Mouse (Mus musculus) gastrocnemius, postnatal 36 days (tissue): Measurements from ENCODE around the gene Col23a1. TPM values are rescaled to one million over a fixed set of nuclear protein-coding genes. Genes with fewer than 3 reads are reported as not detected.

Source experiments
- DNase-seq, 2 experiments: peaks; one replicate each; pipeline ENCODE4 v3.0.0; 2022
- intact Hi-C: fragments of 180-260 bp; cut with DNase I; formaldehyde crosslinking; loops from one replicate; pipeline ENCODE4 v1.15.1; 2025
- total RNA-seq, 2 experiments: library from RNA; stranded (reverse); gene quantifications; 2 replicates each; pipeline ENCODE4 v1.2.3; 2021

Col23a1 gene
- total RNA-seq, 2 experiments from 2014 or later = 1.4 to 1.5 TPM

DNA sequence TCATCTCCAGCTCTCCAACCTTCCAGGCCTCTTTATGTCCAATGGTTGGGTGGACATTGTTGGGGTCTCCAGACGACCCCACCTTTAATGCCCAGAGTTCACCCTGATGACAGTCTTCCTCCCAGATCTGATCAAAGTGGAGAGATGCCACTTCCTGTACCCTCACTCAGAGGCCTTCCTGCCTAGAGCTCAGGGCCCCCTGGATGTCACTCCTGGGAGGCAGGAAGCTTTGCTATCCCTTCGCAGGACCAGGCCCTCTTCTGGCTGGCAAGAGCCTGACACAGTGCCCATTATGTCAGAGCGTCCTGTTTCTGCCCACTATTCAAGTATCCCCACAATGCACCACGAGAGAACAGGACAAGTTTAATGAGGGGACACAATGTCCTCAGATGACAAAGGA is 289.3 kb downstream of the Col23a1 start:
- intact Hi-C loops = loop anchor here (2.0 kb wide), 1 partner anchor 38 kb away; no protein-coding TSS in a partner anchor
- DNase-seq = no peak

DNA sequence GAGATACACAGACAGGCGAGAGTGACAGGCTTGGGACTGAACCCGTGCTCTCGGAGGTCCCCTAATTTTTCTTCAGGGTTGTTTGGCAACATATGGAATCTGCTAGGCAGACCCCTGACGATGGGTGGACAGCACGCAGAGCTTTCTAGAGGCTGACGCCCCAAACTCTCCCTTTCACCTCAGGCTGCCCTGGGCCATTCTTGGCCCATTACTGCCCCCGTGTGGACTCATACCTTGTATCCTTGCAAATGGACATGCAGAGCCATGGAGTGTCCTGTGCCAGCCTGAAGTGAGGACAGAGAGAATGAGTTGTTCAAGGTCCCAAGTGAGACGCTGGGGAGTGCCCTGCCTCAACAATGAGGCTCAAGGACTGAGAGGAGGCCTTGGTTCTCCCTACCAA is 293.0 kb downstream of the Col23a1 start:
- DNase-seq = peak; percentile 47 to 66
- intact Hi-C loops = no loop called here

DNA sequence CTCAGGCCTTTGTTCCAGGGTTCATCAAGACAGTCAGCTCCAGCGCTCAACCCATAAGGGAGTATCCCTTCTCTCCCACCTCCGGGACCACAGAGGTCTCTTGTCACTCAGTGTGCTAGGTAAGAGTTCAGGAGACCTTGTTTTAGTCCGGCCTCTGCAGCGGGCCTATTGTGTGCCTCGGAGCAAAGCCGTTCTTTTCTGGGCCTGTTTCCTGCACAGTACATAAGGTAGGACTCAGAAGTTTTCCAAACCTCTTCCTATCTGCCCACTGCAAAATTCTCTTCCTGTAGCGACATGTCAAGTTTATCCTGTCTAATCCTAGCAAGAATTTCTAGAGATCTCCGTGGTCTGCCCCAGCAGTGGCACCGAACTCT is 294.3 kb downstream of the Col23a1 start:
- intact Hi-C loops = no loop called here
- DNase-seq = no peak

DNA sequence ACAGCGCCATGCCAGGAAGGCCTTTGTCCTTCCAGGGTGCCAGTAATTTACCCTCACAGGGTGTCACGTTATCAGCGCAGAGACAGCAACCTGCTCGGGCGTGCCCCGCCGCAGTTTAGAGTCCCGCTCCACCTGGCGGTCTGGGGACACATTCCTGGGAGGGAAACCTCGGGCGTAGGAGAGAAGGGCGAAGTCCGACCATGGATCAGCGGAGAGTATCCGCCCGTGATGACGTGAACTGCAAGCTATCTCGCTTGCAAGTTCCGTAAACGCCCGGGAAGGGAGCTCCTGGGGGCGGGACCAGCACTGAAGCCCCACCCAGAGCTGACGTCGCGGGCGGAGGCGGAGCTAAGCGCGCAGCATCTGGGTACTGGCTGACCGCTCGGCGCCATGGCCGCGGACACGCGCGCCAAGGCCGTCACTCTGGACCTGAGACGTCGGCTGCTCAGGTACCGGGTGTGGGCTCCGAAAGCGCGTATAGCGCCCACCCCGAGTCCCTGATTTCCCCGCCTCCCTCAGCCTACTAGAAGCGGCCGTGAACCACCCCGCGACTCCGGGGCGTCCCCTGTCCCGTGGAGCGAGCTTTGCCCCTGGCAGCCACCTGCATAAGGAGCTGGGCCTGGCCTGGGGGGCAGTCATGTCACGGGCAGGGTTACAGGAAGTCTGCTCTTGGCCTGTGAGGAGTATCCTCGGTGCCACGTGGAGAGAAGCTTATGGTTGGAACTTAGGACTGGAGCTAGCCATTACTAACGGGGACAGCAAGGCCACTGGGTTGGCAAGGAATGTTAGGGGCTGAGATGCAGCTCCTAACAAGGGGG is 294.9 kb downstream of the Col23a1 start, which contains the start of gene Phykpl:
Phykpl (plus strand) TSS at position 327 of the 818 bp plus-strand sequence.
- DNase-seq = peak; percentile 96 to 99
- intact Hi-C loops = no loop called here

DNA sequence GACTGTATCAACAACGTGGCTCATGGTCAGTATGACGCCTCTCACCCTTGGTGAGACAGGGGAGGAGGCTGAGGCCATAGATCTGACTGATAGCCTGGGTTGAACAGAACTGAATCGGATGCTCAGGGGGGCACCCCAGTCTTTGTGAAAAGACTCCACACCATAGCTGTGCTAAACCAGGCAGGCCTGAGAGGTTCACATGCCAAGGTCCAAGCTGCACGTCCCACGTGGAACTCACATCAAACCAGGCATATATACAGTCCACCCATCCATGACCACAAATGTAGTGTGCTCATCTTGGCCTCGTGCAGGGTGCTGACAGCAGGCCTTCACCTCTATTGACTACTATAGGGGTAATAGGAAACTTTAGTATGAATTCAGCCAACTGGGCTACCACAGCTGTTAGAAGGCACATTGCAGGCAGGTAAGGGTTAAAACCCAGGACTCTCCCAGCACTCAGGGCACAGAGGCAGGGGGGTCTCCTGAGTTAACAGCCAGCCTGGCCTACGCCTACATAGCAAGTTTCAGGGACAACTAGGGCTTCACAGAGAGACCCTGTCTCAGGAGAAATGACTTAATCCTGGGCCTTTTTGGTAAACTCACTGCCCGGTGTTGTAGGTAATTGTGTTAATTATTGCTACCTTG is 296.0 kb downstream of the Col23a1 start:
- intact Hi-C loops = no loop called here

DNA sequence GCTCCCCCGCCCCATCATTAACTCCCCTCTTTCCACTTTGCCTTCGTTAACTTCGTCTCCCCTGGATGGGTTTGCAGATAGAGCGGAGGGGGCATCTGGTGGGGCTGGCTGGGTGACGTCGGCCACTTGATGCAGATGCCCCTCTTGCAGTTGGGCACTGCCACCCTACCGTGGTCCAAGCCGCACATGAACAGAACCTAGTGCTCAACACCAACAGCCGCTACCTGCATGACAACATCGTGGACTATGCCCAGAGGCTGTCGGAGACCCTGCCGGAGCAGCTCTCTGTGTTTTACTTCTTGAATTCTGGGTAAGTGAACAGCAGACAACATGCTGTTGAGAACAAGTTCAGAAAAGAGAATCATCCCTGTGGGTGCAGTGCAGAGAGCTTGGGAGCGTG is 296.7 kb downstream of the Col23a1 start:
- intact Hi-C loops = no loop called here
- DNase-seq = no peak

More for the DNA sequence above, 296.0 kb downstream of the Col23a1 start:
- no peak for DNase-seq

DNA sequence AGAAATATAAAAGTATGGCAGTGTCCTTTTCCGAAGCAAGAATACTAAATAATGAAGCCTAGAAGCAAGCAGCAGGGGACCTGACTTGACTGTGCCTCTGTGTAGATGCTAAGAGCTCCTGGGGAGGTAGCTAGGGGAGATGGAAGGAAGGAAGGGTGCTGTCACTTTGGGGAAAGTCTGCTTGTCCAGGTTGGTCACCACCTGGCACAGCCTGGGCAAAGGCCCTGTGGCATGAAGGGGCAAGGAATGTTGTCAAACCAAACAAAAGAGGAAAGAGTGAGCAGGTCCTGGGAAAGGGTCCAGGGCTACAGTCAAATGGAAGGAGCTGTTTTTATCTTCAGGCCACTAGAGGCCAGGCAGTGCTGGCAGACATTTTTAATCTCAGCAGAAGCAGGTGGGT is 297.3 kb downstream of the Col23a1 start:
- intact Hi-C loops = no loop called here
- no peak for DNase-seq

DNA sequence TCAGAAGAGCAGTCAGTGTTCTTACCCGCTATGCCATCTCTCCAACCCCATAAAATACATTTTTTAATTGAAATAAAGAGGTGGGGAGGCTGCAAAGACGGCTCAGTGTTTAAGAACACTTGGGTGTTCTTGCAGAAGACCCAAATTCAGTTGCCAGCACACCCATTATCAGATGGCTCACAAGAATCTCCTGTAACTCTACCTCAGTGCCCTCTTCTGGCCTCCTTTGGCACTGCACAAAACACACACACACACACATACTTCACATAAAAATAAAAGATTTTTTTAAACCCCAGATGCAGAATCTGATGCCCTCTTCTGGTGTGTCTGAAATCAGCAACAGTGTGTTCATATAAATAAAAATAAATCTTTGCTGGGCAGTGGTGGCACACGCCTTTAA is 299.1 kb downstream of the Col23a1 start:
- intact Hi-C loops = no loop called here
- DNase-seq = no peak

DNA sequence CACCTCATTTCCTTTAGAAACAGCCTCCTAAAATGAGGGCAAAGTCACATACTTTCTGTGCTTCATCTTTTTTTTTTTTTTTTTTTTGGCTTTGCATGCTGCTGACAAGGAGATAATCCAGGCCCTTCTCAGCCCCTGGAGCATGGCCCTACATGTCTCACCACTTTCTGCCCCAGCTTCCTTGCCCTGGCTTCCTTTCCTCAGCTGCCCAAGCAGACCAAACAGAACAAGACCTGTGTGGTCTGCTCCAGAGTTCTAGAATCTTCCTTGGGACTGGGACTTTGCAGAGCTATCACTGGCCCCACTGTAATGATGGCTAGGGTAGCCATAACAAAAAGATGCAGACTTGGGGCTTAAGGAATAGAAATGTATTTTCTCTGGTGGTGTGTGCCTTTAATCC is 300.3 kb downstream of the Col23a1 start:
- no peak for DNase-seq
- intact Hi-C loops = no loop called here

DNA sequence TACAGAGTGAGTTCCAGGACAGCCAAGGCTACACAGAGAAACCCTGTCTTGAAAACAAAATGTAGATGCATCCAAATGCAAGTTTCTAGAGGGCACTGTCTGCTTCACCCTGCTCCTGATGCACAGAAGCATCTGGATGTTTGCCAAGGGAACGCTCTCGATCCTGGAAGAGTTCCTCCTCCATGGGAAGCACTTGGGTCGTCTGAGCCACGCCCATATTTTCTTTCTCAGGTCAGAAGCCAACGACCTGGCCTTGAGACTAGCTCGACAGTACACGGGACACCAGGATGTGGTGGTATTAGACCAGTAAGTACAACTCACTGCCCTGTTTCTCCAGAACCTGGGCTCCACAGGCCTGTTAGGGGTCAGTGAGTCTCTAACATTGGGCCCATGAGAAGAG is 301.4 kb downstream of the Col23a1 start:
- no peak for DNase-seq
- intact Hi-C loops = no loop called here

DNA sequence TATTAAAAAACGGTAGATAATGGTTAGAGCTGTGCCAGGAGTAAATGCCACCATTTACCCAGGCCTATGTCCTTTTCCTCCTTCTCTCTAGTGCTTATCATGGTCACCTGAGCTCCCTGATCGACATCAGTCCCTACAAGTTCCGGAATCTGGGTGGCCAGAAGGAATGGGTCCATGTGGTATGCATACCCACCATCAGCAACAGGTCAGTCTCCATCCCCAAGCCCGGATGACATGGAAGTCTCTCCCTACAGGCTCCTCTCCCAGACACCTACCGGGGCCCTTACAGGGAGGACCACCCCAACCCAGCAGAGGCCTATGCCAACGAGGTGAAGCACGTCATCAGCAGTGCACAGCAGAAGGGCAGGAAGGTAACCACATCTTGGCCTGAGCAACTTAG is 302.2 kb downstream of the Col23a1 start:
- intact Hi-C loops = no loop called here
- DNase-seq = no peak

DNA sequence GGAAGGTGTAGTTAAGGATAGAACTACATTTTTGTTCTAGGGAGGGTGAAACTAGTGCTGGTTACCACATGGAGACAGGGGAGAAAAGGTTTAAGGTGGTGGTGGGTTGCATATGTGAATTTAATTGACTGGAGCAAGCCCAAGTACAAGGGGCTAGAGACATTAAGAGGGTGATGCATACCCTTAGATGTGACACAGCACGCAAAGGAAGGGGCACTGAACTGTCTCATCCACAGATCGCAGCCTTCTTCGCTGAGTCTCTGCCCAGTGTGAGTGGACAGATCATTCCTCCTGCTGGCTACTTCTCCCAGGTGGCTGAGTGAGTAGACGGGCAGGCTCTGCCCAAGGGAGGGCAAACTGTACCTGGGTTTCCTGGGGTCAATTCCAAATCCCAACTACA is 303.6 kb downstream of the Col23a1 start:
- intact Hi-C loops = no loop called here
- no peak for DNase-seq

DNA sequence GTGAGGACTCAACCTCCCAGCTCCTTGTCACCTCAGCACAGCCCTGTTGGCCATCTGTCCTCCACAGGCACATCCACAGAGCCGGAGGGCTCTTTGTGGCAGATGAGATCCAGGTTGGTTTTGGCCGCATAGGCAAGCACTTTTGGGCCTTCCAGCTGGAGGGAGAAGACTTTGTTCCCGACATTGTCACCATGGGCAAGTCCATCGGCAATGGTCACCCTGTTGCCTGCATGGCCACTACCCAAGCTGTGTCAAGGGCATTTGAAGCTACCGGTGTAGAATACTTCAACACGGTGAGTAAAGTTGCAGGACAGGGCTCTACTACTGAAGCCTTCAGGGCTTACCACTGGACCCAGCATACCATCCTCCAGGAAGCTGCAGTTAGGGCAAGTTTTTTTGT is 304.1 kb downstream of the Col23a1 start:
- intact Hi-C loops = no loop called here

DNA sequence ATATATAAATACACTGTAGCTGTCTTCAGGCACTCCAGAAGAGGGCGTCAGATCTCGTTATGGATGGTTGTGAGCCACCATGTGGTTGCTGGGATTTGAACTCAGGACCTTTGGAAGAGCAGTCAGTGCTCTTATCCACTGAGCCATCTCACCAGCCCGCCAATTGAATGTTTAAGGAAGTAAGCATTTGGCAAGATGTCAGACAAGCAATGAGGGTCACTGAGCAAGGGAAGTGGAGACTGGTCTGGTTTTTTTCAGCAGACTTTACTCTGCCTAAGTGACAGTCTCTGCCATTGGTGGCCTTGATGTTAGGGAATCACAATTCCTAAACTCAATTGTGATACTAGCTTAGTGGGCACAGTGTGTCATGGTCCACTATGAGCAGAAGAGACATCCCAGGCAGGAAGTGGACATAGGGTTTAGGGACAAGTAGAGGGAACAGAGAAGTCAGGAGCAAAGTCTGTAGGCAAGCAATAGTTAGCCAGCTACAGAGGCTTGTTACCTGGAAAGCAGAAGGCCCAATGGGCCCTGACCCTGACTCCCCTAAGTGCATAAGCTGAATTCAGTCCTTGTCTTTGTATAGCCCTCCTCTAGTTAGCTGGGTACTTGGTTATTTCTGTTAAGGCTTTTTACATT is 305.1 kb downstream of the Col23a1 start:
- intact Hi-C loops = no loop called here
- DNase-seq = no peak

More for the DNA sequence above, 304.1 kb downstream of the Col23a1 start:
- no peak for DNase-seq

DNA sequence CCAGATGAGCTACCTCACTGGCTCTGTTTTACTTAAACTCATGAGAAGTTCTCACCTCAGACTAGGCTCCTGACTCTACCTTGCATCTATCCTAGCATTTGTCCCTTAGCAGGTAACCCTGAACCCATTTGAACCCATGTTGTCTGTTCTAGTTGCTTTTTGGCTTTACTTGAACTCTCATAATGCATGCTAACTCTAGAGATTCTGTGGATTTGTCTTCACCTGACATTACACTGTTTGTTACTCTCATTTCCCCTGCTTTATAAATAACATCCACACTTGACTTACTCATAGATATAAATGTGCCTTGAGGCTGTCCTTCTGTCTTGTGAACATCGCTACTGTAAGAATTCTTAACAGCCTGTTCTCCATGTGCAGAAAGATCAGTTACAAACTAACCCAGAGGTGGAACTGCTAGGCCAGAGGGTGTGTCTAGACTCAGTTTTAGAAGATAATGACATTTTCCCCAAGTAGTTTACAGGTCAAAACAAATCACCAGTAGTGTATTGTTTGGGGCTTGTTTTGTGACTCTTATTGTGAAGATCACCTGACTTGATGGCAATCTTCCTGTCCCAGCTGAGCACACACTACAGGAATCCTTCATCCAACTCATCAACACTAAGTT is 305.9 kb downstream of the Col23a1 start:
- intact Hi-C loops = no loop called here
- DNase-seq = no peak

DNA sequence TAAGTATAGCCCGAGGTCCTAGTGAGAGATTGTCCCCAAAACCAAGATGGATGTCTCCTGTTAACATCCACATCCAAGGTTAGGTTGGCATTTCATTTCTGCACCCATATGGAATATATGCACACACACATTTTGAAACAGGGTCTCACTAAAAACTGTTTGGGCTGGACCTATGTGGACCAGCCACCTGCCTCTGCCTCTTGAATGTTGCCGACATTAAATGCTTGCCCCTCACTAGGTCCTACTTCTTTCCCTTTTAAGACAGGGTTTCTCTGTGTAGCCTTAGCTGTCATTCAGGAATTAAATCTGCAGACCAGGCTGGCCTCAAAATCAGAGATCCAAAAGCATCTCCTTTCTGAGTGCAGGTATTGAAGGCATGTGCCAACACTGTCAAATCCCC is 307.8 kb downstream of the Col23a1 start:
- no peak for DNase-seq
- intact Hi-C loops = no loop called here

DNA sequence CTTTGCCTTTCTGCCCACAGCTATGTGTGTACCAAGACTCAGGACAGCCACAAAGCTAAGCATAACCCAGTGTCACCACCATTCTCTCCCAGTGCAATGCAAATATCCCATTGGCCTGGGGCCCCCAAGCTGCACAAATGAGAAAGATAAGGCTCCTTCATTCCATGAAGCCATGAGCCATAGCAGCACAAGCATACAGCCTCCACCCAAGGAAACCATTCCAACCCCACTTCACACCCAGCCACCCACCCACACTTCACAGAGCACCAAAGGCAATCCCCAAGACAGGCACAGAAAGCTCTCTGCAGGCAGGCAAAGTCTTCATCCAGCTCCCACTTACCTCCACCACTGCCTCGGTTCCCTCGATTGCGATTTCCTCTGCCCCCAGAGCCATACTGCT is 312.5 kb downstream of the Col23a1 start:
- no peak for DNase-seq
- intact Hi-C loops = no loop called here

DNA sequence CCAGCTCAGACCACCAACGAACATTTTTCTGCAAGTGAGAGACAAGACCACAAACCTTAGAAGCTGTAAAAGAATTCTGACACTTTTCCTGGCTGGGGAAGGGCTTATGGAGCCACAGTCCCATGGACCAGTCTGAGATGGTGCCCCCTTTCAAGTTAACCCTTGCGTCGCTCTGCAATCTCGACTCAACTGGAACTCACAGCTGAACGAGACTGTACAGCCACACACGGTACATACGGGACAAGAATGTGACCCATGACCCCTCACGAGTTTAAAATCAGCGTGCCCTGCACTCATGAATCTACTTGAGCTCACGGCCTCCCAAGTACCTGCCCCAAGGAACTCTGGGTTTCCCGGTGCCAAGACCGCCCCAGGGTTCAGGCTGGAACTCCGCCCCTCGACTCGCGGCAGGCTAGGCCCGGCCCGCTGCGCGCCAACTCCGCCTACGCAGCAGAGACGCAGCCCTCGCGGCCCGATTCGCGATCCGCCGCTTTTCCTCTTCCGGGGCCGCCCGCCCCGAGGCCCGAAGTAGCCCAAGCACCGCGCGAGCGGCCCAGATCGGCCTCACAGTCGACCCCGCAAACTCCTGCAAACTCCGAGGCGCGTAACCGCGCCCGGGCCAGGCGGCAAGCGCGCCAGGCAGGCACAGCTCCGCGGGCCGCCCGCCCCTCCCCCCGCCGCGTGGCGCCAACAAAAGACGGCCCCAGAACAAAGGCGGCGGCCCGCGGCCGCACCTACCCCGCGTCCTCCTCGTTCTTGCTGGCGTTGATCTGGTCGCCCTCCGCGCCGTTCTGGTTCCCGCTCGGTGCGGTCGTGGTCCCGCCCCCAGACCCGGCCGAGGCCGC is 316.1 kb downstream of the Col23a1 start:
- peak; percentile 78 to 82 for DNase-seq
- intact Hi-C loops = no loop called here

DNA sequence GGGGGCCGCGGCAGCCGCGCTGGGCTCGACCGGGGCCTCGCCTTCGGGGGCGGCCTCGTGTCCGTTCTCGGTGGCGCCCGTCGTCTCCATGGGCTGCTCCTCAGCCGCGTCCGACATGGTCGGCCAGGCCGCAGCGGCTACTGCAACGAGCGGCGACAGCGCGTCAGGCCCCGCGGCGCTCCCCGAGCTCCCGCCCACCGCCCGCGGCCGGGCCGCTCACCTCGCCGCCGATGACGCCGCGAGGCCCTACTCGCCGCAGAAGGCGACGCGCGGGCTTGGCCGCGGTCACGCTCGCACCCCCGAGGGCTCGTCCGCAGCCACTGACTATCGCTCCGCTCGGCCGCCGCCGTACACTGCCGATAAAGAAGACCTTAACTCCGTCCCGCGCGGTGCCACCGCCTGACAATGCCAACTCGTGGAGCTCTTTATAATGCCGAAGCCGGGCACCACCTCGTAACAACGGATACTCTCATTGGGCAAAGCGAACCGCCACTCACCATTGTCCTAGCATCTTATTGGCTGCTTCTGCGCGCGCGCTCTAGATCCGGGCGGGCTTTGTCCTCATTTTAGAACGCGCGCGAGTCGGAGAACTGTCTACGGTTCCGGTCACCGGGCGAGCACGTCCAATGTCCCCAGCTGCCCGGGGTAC is 316.9 kb downstream of the Col23a1 start, which contains the start of gene Hnrnpab:
Hnrnpab (minus strand) TSS at position 401 of the 649 bp plus-strand sequence.
- intact Hi-C loops = no loop called here
- DNase-seq = peak; percentile 94 to 97
